Mouse (Mus musculus): Measurements from ENCODE around the gene Rmnd5a.
"Not testable (repeated sequence)": the region's sequence is repeated elsewhere in the genome, so short reads cannot be mapped to it uniquely, and the experiment has no call there.

The Rmnd5a gene

GRCm38 (mm10) chr6:71440492-71441250 lies at the start of gene Rmnd5a:
Gene Rmnd5a (minus strand): TSS chr6:71440637.
- peak; percentile 99 for DNase-seq

GRCm38 (mm10) chr6:71487966-71488365 lies 47.5 kb upstream of the Rmnd5a start:
- DNase-seq: no peak

GRCm38 (mm10) chr6:71486867-71487266 lies 46.4 kb upstream of the Rmnd5a start:
- DNase-seq: no peak

- DNase-seq: no peak
Measured at GRCm38 (mm10) chr6:71486226-71486625, 45.8 kb upstream of the Rmnd5a start.

- DNase-seq: no peak
Measured at GRCm38 (mm10) chr6:71485246-71485645, 44.8 kb upstream of the Rmnd5a start.

GRCm38 (mm10) chr6:71481136-71481535 lies 40.7 kb upstream of the Rmnd5a start:
- no peak for DNase-seq

- no peak for DNase-seq
Measured at GRCm38 (mm10) chr6:71480136-71480535, 39.7 kb upstream of the Rmnd5a start.

- not testable (repeated sequence) for DNase-seq
Measured at GRCm38 (mm10) chr6:71479588-71479987, 39.2 kb upstream of the Rmnd5a start.

GRCm38 (mm10) chr6:71478816-71479568 lies 38.6 kb upstream of the Rmnd5a start:
- DNase-seq: not testable (repeated sequence)

- DNase-seq: no peak
Measured at GRCm38 (mm10) chr6:71476783-71477182, 36.3 kb upstream of the Rmnd5a start.

- DNase-seq: no peak
Measured at GRCm38 (mm10) chr6:71475604-71476003, 35.2 kb upstream of the Rmnd5a start.

GRCm38 (mm10) chr6:71472786-71473185 lies 32.3 kb upstream of the Rmnd5a start:
- no peak for DNase-seq

GRCm38 (mm10) chr6:71471830-71472520 lies 31.5 kb upstream of the Rmnd5a start:
- DNase-seq: no peak

GRCm38 (mm10) chr6:71469291-71469690 lies 28.9 kb upstream of the Rmnd5a start:
- DNase-seq: no peak

GRCm38 (mm10) chr6:71467766-71468165 lies 27.3 kb upstream of the Rmnd5a start:
- DNase-seq: no peak

- DNase-seq: no peak
Measured at GRCm38 (mm10) chr6:71465146-71465545, 24.7 kb upstream of the Rmnd5a start.

- DNase-seq: no peak
Measured at GRCm38 (mm10) chr6:71457956-71458608, 17.6 kb upstream of the Rmnd5a start.

- not testable (repeated sequence) for DNase-seq
Measured at GRCm38 (mm10) chr6:71453983-71454739, 13.7 kb upstream of the Rmnd5a start.

GRCm38 (mm10) chr6:71452792-71453191 lies 12.4 kb upstream of the Rmnd5a start:
- no peak for DNase-seq

GRCm38 (mm10) chr6:71445560-71445959 lies 5.1 kb upstream of the Rmnd5a start:
- no peak for DNase-seq

- DNase-seq: no peak
Measured at GRCm38 (mm10) chr6:71444756-71445155, 4.3 kb upstream of the Rmnd5a start.

- no peak for DNase-seq
Measured at GRCm38 (mm10) chr6:71442130-71442529, 1.7 kb upstream of the Rmnd5a start.

All from liver (tissue).